Mouse (Mus musculus) lung, postnatal 0 days (tissue): Measurements from ENCODE around the gene Map3k20.

Experiments
- CTCF ChIP-seq: IDR thresholded peaks from 2 replicates; pipeline ENCODE4 v1.5.1; 2016; ENCODE audit warnings: antibody characterized with exemption, mild to moderate bottlenecking
- EP300 ChIP-seq: IDR thresholded peaks from 2 replicates; pipeline ENCODE4 v1.6.1; 2016; ENCODE audit warnings: antibody characterized with exemption, mild to moderate bottlenecking, control low read depth

- TF ChIP-seq CTCF (no peak), EP300 (0 out of 2 replicates have a peak, but pooled peaks have one; percentile 32)
These were observed 122.1 kb downstream of the Map3k20 start for GRCm38 (mm10) chr2:72407341-72408092.
